Mouse (Mus musculus) megakaryocyte, embryonic 14.5 days (primary cell): Measurements from ENCODE around the gene Pkn2.

Source experiments
- FLI1 ChIP-seq: IDR thresholded peaks from 2 replicates; pipeline ENCODE4 v1.6.1; 2012; ENCODE audit warnings: low read length, inconsistent platforms, mixed read lengths
- GATA1 ChIP-seq: IDR thresholded peaks from 3 replicates; pipeline ENCODE4 v1.6.1; 2012; ENCODE audit warnings: mixed read lengths, low read length, inconsistent platforms, borderline replicate concordance

DNA sequence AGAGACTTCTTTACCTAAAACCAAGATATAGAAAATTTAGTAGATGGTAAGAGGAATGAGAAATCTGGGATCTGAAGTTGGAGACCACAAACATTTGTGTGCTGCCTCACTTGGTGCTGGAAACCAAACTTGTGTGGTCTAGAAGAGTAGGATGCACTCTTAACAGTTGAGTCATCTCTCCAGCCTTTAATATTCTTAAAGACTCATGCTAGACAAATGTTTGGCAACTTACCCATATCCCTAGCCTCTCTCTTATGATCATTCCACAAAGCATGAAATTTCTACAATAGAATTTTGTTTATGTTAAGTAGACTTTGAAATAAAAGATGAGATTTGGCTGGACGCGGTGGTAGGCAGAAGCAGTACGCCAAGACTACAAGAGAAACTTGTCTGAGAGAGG lies 64.3 kb downstream of the Pkn2 start:
- TF ChIP-seq GATA1 (no peak), FLI1 (no peak)
